Mouse (Mus musculus) myocyte (in vitro differentiated cells): ENCODE results near the gene Aagab.

Source experiments
- E2F4 ChIP-seq: IDR thresholded peaks from one replicate; pipeline ENCODE4 v1.6.1; 2011; ENCODE audit warnings: mild to moderate bottlenecking, control low read depth, moderate library complexity; ENCODE audit not compliant: insufficient read depth
- MAX ChIP-seq: IDR thresholded peaks from one replicate; pipeline ENCODE4 v1.6.1; 2011; ENCODE audit warnings: low read depth, mild to moderate bottlenecking, control low read depth
- MYOG ChIP-seq, 3 experiments: IDR thresholded peaks; one replicate each; pipeline ENCODE4 v1.6.1; 2011; ENCODE audit warnings: control low read depth in 2 of 3, low read depth in 2 of 3, mild to moderate bottlenecking in 2 of 3; ENCODE audit not compliant: insufficient read length in 2 of 3, control insufficient read depth in 1 of 3, insufficient read depth in 1 of 3
- POLR2A ChIP-seq: IDR thresholded peaks from one replicate; pipeline ENCODE4 v1.6.1; 2011; ENCODE audit warnings: low read depth, mild to moderate bottlenecking, control low read depth, moderate library complexity; ENCODE audit not compliant: insufficient read length
- POLR2AphosphoS2 ChIP-seq: IDR thresholded peaks from one replicate; pipeline ENCODE4 v1.6.1; 2011; ENCODE audit warnings: low read depth, control low read depth; ENCODE audit not compliant: insufficient read length
- REST ChIP-seq: IDR thresholded peaks from one replicate; pipeline ENCODE4 v1.6.1; 2011; ENCODE audit warnings: mild to moderate bottlenecking, control low read depth, moderate library complexity; ENCODE audit not compliant: insufficient read depth, insufficient read length
- SRF ChIP-seq: IDR thresholded peaks from one replicate; pipeline ENCODE4 v1.6.1; 2011; ENCODE audit warnings: low read depth; ENCODE audit not compliant: control insufficient read depth, insufficient read length
- USF1 ChIP-seq: IDR thresholded peaks from one replicate; pipeline ENCODE4 v1.6.1; 2011; ENCODE audit warnings: low read depth, mild to moderate bottlenecking, control low read depth, moderate library complexity

- TF ChIP-seq MYOG (IDR thresholded peaks at IDR 0.05; ENCODE audit: control insufficient read depth in 1 of 3, insufficient read depth in 1 of 3, insufficient read length in 2 of 3, low read depth in 2 of 3) = no peak
- no peak for TF ChIP-seq POLR2A
- TF ChIP-seq E2F4 = no peak
- no peak for TF ChIP-seq REST
- TF ChIP-seq MAX = no peak
- no peak for TF ChIP-seq USF1
- TF ChIP-seq SRF = no peak
- TF ChIP-seq POLR2AphosphoS2 = no peak
These were observed 57.6 kb downstream of the Aagab start for GRCm38 (mm10) chr9:63660061-63660460.
